Mouse (Mus musculus) intestine, embryonic 16.5 days (tissue): Measurements from ENCODE around the gene Bod1l. TPM values are rescaled to one million over a fixed set of nuclear protein-coding genes. Genes with fewer than 3 reads are reported as not detected.

ENCODE experiments used
- ATAC-seq: fragments of 200-750 bp; cut with Nextera tagmentation; 2 replicates; pipeline ENCODE4 v1.8.0; 2017; ENCODE audit warnings: moderate TSS enrichment, moderate library complexity
- H3K27ac ChIP-seq: fragments of 300-500 bp; sonication (generic); 2 replicates; pipeline ENCODE4 v1.5.1; 2014; ENCODE audit warnings: mild to moderate bottlenecking, low read length
- H3K27me3 ChIP-seq: fragments of 300-500 bp; sonication (generic); replicated peaks from 2 replicates; pipeline ENCODE4 v1.6.1; 2014; ENCODE audit warnings: low read length, control low read depth, mixed read lengths; ENCODE audit not compliant: control insufficient read depth, insufficient read depth
- H3K36me3 ChIP-seq: fragments of 300-500 bp; sonication (generic); 2 replicates; pipeline ENCODE4 v1.6.1; 2014; ENCODE audit warnings: low read length, control low read depth; ENCODE audit not compliant: control insufficient read depth, insufficient read depth
- H3K4me1 ChIP-seq: fragments of 300-500 bp; sonication (generic); 2 replicates; pipeline ENCODE4 v1.6.1; 2014; ENCODE audit warnings: low read length, control low read depth, mixed read lengths; ENCODE audit not compliant: control insufficient read depth, insufficient read depth
- H3K4me2 ChIP-seq: fragments of 300-500 bp; sonication (generic); 2 replicates; pipeline ENCODE4 v1.6.1; 2014; ENCODE audit warnings: low read depth, low read length, control low read depth
- H3K4me3 ChIP-seq: fragments of 300-500 bp; sonication (generic); 2 replicates; pipeline ENCODE4 v1.5.1; 2014; ENCODE audit warnings: mild to moderate bottlenecking, low read length
- H3K9ac ChIP-seq: fragments of 300-500 bp; sonication (generic); 2 replicates; pipeline ENCODE4 v1.6.1; 2014; ENCODE audit warnings: low read depth, low read length
- H3K9me3 ChIP-seq: fragments of 300-500 bp; sonication (generic); 2 replicates; pipeline ENCODE4 v1.6.1; 2016; ENCODE audit warnings: low read length, control low read depth; ENCODE audit not compliant: control insufficient read depth
- WGBS: fragments of 180-500 bp; shearing (Covaris S2); extraction: QIAGEN DNeasy Blood & Tissue Kit; methylation state at CpG from one replicate; pipeline ENCODE4 v1.1.7; 2014; 5-methylcytosine and 5-hydroxymethylcytosine counted together
- polyA plus RNA-seq: library from polyadenylated mRNA; unstranded; fragments of >200 nt; fragmentation: Nextera tagmentation; extraction: Ambion mirVana; gene quantifications from 2 replicates; pipeline ENCODE4 v1.2.1, GENCODE M21; 2015

Bod1l gene
- polyA plus RNA-seq, 1 experiment from 2014 or later, result 8.3 TPM

DNA sequence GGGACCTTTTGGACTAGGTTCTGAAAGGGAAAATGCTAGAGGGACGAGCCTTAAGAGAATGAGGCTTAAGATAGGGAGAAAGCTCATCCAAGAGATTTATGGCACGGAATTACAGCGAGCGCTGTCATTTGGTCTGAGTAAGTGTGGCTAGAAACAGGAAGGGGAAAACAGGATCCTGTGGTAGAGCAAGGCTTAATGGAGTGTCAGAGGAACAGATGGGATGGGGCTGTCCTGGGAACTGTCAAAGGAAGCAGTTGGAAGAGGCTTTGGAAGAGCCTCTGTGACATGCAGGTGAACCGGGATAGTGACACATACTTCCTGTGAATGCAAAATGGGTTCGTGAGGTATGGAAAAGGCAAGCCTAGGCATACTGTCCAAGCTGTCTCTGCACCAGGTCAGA is 68.4 kb downstream of the Bod1l start:
- H3K27me3 ChIP-seq, result no peaks in the 10 kb centered on the region
- H3K36me3 ChIP-seq, result no peaks in the 10 kb centered on the region
- no peak overlapping the region for H3K27ac ChIP-seq
- H3K4me2 ChIP-seq, result no peak overlapping the region
- H3K4me1 ChIP-seq, result no peaks in the 10 kb centered on the region
- WGBS, result 27% methylated on average over 6 of the region's 6 CpGs
- no peak overlapping the region for H3K9ac ChIP-seq
- H3K9me3 ChIP-seq, result no peaks in the 10 kb centered on the region
- ATAC-seq, result 0 out of 2 replicates have a peak, but pooled peaks have one; percentile 18
- H3K4me3 ChIP-seq, result no peak overlapping the region

DNA sequence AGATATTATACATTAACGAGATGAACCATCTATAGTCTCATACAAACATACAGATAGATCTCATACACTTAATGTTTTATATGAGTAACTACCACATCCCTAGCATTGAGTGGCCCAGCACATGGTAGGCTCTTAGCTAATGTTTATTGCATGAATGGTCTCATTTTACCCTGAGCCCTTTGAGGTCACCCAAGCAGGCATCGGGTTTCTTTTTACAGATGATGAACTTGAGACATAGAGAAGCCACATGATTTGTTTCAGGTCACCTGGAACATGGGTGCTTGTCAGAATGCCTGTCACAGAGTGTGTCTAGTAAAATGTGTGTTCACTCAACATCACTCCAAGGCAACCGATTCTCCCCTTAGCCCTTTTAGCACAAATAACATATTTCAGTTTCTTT is 68.8 kb downstream of the Bod1l start:
- Histone ChIP-seq H3K9ac (no peak overlapping the region), H3K4me1 (no peaks in the 10 kb centered on the region), H3K9me3 (no peaks in the 10 kb centered on the region), H3K36me3 (no peaks in the 10 kb centered on the region), H3K4me3 (no peak overlapping the region), H3K27me3 (no peaks in the 10 kb centered on the region), H3K4me2 (no peak overlapping the region), H3K27ac (no peak overlapping the region)
- no peak for ATAC-seq
- 47% methylated on average over 3 of the region's 3 CpGs for WGBS

DNA sequence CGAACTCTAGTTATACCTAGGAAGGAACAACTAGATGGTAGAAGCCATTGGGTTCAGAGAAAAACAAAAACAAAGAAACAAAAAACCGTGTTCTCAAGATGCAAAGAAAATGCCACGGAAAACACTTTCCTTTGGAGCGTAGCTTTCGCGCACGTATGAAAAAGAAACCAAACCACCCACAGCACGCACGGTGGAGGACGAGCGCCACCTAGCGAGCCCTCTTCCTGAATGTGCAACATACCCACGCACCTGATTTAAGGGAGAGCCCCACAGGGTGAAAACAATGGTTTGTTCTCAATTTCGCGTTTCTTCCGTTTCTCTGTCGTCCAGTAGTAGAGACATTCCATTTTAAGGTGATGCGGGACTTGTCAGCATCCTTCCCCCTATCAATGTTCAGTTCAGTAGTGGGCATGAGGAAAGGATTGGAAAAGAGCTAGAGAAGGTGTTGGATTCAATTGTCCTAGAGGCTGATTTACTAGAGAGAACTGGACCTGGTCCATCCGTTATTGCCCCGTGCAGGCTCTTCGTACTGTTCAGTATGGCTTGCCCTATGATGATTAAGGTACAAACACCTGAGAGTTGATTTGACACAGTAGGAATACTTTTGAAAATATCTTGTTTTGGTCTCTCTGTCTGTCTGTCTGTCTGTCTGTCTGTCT is 75.6 kb downstream of the Bod1l start:
- Histone ChIP-seq H3K4me3 (peak overlapping the region; percentile 27), H3K27me3 (peaks cover 30% of the 10 kb centered on the region), H3K9me3 (no peaks in the 10 kb centered on the region), H3K4me1 (0 out of 2 replicates have a peak, but pooled peaks cover 3% of the 10 kb centered on the region), H3K27ac (no peak overlapping the region), H3K4me2 (peak overlapping the region; percentile 39), H3K36me3 (no peaks in the 10 kb centered on the region), H3K9ac (no peak overlapping the region)
- 5% methylated on average over 21 of the region's 21 CpGs for WGBS
- peak; percentile 66 for ATAC-seq

DNA sequence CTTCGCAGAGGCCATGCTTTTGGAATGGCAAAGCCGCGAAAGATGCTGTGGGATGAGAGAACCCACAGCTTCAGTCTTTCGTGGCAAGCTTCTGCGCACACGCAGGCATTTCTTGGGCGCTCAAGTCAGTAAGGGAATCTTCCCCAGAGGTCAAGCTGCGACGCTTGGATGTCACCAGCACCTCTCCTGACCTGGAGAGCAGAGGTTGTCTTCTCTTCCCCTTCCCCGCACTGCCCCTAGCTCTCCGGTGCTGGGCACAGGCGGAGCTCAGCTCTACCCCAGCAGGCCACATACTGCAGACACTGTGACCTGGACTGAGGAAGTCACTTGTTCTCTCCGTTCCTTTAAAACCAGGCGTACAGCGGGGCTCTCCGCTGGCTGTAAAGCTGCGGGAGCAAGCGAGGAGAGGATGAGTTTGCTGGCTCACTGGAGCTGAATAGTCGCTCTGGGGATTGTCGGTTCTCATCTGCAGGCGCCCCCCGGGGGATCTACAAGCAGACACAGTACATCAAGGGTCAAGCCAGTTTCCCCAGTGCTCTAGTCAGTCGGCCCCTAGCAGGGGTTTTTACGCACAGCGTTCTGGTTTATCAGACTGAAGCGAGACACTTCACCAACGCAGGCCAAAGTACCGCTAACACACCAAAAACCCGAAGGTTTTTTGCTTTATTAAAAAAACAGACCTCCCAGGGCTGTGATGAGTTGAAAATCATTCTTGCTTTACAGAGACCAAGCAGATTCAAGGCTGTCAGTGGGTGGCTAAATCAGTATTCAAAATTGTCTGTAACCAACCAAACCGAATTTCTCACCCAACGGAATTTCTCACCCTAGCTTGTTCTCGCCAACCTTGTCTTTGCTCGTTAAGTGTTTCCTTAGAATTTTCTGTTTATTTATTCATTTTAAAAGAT is 76.6 kb downstream of the Bod1l start:
- no peaks in the 10 kb centered on the region for H3K36me3 ChIP-seq
- H3K4me3 ChIP-seq, result peak overlapping the region; percentile 27
- no peak overlapping the region for H3K9ac ChIP-seq
- 0 out of 2 replicates have a peak, but pooled peaks cover 3% of the 10 kb centered on the region for H3K4me1 ChIP-seq
- ATAC-seq, result no peak
- no peaks in the 10 kb centered on the region for H3K9me3 ChIP-seq
- H3K4me2 ChIP-seq, result peak overlapping the region; percentile 39
- H3K27me3 ChIP-seq, result peaks cover 40% of the 10 kb centered on the region
- 28% methylated on average over 33 of the region's 33 CpGs for WGBS
- H3K27ac ChIP-seq, result no peak overlapping the region

DNA sequence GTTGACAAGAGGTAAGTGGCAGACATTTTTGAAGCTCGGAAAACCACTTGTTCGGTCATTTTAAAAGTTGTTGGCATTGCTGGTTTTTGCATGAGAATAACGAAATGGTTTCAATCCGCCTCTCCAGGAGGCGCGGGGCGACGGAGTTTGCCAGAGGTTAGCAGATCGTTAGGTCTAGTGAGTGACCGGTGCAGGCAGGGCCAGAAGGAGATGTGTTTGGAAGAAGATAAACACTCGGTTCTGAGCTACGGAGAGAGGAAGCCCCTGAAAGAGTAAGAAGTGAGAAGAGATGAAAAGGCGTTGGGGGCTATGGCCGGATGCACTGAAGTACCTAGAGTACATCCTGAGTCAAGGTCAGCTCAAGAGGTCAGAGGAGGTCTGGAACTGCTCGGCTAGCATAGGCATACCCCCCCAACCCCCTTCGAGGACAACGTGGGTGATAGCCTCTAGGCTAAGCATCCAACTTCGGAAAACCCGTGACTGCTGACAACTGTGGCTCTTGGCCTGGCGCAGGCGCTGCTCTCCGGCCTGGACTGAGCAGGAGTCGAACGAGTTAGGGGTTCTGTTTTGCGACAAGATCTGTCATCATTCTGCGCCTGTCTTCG is 77.6 kb downstream of the Bod1l start:
- H3K27me3 ChIP-seq, result peaks cover 50% of the 10 kb centered on the region
- H3K9me3 ChIP-seq, result no peaks in the 10 kb centered on the region
- 20% methylated on average over 27 of the region's 27 CpGs for WGBS
- H3K4me2 ChIP-seq, result no peak overlapping the region
- H3K4me1 ChIP-seq, result peaks cover 8% of the 10 kb centered on the region; the same call in 1 of the 2 replicates
- no peak overlapping the region for H3K9ac ChIP-seq
- H3K4me3 ChIP-seq, result no peak overlapping the region
- no peak overlapping the region for H3K27ac ChIP-seq
- H3K36me3 ChIP-seq, result no peaks in the 10 kb centered on the region
- ATAC-seq, result no peak

DNA sequence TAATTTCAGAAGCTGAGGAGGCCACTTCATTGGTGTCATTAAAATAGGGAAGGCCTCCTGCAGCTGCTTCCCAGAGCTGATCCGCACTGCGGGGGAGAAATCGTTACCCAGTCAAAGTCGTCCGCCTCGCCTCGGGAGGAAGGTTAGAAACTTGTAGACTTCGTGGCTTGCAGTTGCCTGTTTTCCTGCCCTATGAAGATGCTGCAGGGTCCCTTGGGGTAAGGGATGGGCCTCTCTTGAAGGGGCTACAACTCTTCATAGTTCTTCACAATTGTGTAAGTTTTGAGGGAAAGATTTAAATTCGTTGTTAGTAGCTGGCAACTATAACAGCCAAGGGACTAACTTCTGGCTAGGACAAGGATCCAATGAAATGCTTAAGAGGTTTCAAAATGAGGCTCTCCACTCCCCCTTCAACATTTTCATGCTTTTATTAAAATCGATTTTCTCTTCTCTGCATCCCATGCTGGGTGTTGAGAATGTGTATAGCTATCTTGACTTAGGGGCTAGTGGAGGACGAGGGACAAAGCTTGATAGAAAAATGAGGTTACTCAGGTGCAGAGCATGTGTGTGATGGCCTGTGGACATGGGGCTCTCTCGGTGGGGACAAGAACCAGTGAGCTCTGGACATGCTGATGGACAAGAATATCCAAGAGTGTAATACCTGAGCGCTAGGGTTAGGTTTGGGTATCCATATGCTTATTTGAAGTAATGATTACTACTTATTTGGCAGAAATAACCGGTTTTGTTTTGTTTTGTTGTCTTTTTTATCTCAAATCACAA is 78.3 kb downstream of the Bod1l start:
- Histone ChIP-seq H3K4me3 (no peak overlapping the region), H3K4me1 (peaks cover 13% of the 10 kb centered on the region; the same call in 1 of the 2 replicates), H3K4me2 (no peak overlapping the region), H3K36me3 (no peaks in the 10 kb centered on the region), H3K9me3 (no peaks in the 10 kb centered on the region), H3K9ac (no peak overlapping the region), H3K27me3 (peaks cover 57% of the 10 kb centered on the region), H3K27ac (no peak overlapping the region)
- no peak for ATAC-seq
- WGBS, result 24% methylated on average over 14 of the region's 14 CpGs

DNA sequence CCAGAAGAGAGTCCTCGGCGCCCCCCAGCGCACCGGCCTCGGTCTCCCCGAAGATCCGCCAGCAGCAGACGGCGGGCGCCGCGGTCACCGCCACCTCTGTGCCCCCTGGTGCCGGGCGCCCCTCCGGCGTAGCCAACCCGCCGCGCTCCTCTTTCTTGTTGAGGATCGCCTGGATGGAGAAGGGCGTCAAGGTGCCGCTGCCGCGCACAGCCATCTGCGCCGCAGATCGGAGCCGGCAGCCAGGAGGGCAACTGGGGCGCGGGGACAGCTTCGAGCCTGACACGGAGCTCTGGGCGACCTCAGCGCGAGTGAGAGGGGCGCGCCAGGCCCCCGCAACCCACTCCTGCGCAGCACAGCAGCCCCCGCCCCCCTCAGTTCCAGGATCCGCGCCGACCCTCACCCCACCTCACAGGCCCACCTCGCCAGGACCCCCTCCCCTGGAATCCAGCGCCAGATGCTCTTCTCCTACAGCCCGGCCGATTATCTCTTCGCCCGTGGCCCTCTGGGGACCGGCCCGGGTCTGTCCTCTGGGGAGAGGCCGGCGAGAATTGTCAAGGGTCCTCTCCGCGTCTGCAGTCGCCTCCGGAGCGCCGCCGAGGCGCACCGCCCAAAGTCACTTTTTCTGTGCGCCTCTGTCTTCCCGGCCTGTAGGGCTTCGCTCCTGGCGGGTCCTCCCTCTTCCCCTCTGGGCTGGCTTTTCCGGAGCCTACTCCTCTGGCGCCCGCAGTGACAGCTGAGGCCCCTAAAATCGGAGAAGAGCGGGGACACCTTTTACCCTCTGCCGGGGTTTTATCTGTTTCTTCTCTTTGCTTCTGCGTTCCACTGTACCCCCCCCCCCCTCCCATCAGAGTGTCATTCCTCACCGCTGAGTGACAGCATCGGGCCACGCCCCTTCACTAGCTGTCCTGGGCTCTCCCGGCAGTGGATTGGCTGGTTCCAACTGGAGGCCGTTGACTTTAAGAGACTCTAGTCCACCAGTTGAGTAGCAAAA is 80.1 kb downstream of the Bod1l start, which contains the start of gene Nkx3-2:
Nkx3-2 (minus strand) TSS at position 771 of the 991 bp plus-strand sequence.
- H3K27ac ChIP-seq, result peak within 1 kb of the TSS; percentile 61
- peak; percentile 79 for ATAC-seq
- H3K27me3 ChIP-seq, result peaks cover 65% of the 10 kb centered on the region
- H3K9ac ChIP-seq, result peak within 1 kb of the TSS; percentile 68
- peaks cover 13% of the 10 kb centered on the region; the same call in 1 of the 2 replicates for H3K4me1 ChIP-seq
- no peaks in the 10 kb centered on the region for H3K9me3 ChIP-seq
- WGBS, result under 1% methylated on average over 77 of the region's 79 CpGs
- H3K4me2 ChIP-seq, result peak within 1 kb of the TSS; percentile 71
- no peaks in the 10 kb centered on the region for H3K36me3 ChIP-seq
- peak within 1 kb of the TSS; percentile 55 for H3K4me3 ChIP-seq
